Mouse (Mus musculus) G1E (cell line): ENCODE measurements around the gene Mst1r.

ENCODE experiments used
- CTCF ChIP-seq: IDR thresholded peaks from 2 replicates; pipeline ENCODE4 v1.5.1; 2012; ENCODE audit warnings: low read depth, low read length, inconsistent platforms, mixed read lengths
- GATA2 ChIP-seq: IDR thresholded peaks from 2 replicates; pipeline ENCODE4 v1.6.1; 2012; ENCODE audit warnings: low read depth, low read length, inconsistent platforms, borderline replicate concordance

GRCm38 (mm10) chr9:107936215-107936822 lies 29.6 kb downstream of the Mst1r start:
- TF ChIP-seq GATA2: no peak
- TF ChIP-seq CTCF: no peak
